Mouse (Mus musculus) forebrain, postnatal 0 days (tissue): ENCODE measurements at regions not wholly inside any gene's neighbourhood (a gene's known extent, or its start where the extent isn't known, plus 50 kb on each side); places are given as distances from the start of the nearest gene placed in this dataset.
"Not testable (repeated sequence)": the region's sequence is repeated elsewhere in the genome, so short reads cannot be mapped to it uniquely, and the experiment has no call there.

Experiments used
- ATAC-seq: fragments of 200-750 bp; cut with Nextera tagmentation; 2 replicates; pipeline ENCODE4 v1.8.0; 2017; ENCODE audit warnings: mild to moderate bottlenecking, moderate library complexity
- DNase-seq: peaks from one replicate; pipeline ENCODE4 v3.0.0-alpha.2; 2015
- H3K27ac ChIP-seq: fragments of 300-500 bp; sonication (generic); 2 replicates; pipeline ENCODE4 v1.5.1; 2014; ENCODE audit warnings: low read depth, mild to moderate bottlenecking, antibody characterized with exemption, low read length, moderate library complexity, mixed read lengths
- H3K27me3 ChIP-seq: fragments of 300-500 bp; sonication (generic); 2 replicates; pipeline ENCODE4 v1.6.1; 2014; ENCODE audit warnings: mild to moderate bottlenecking, low read length, mixed read lengths; ENCODE audit not compliant: insufficient read depth
- H3K36me3 ChIP-seq: fragments of 300-500 bp; sonication (generic); 2 replicates; pipeline ENCODE4 v1.6.1; 2014; ENCODE audit warnings: mild to moderate bottlenecking, moderate library complexity; ENCODE audit not compliant: insufficient read depth
- H3K4me1 ChIP-seq: fragments of 300-500 bp; sonication (generic); 2 replicates; pipeline ENCODE4 v1.6.1; 2014; ENCODE audit warnings: antibody characterized with exemption; ENCODE audit not compliant: insufficient read depth
- H3K4me2 ChIP-seq: fragments of 300-500 bp; sonication (generic); 2 replicates; pipeline ENCODE4 v1.6.1; 2014; ENCODE audit warnings: low read depth, mild to moderate bottlenecking, moderate library complexity
- H3K4me3 ChIP-seq: fragments of 300-500 bp; sonication (generic); 2 replicates; pipeline ENCODE4 v1.5.1; 2014; ENCODE audit warnings: low read depth, low read length, mixed read lengths
- H3K9ac ChIP-seq: fragments of 300-500 bp; sonication (generic); 2 replicates; pipeline ENCODE4 v1.6.1; 2014; ENCODE audit warnings: mild to moderate bottlenecking
- H3K9me3 ChIP-seq: fragments of 300-500 bp; sonication (generic); 2 replicates; pipeline ENCODE4 v1.6.1; 2016; ENCODE audit warnings: low read length
- CTCF ChIP-seq: sonication (generic); IDR thresholded peaks from 2 replicates; pipeline ENCODE4 v1.5.1; 2016; ENCODE audit warnings: antibody characterized with exemption, control low read depth, low read depth
- WGBS: fragments of 180-500 bp; shearing (Covaris S2); extraction: QIAGEN DNeasy Blood & Tissue Kit; methylation state at CpG from one replicate; pipeline ENCODE4 v1.1.7; 2014; 5-methylcytosine and 5-hydroxymethylcytosine counted together

DNA sequence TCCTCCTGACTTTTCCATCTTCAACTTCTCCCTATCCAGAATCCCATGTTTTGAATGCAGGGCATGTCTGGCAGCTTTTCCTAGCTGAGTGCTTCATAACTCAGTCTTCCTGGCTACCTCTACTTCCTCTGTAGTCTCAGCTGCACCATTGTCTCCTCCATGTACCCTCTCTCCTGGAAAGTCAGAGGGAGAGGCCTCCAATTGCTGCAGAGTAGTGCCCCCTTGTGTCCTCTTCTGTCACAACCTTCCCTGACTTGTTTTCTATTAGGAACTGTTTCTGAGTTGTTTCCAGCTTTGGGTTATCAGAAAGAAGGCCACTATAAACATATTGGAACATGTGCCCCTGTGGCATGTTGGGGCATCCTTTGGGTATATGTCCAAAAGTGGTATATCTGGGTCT is 159.3 kb downstream of the Stard3nl start:
- H3K27ac ChIP-seq: no peak overlapping the region
- no peak for ATAC-seq
- H3K4me3 ChIP-seq: no peak overlapping the region
- no peak overlapping the region for H3K9ac ChIP-seq
- no peaks in the 10 kb centered on the region for H3K9me3 ChIP-seq
- H3K4me2 ChIP-seq: no peak overlapping the region
- peak; percentile 11 for DNase-seq
- TF ChIP-seq CTCF: peak; percentile 25
- no peaks in the 10 kb centered on the region for H3K36me3 ChIP-seq
- H3K27me3 ChIP-seq: no peaks in the 10 kb centered on the region
- H3K4me1 ChIP-seq: no peaks in the 10 kb centered on the region

DNA sequence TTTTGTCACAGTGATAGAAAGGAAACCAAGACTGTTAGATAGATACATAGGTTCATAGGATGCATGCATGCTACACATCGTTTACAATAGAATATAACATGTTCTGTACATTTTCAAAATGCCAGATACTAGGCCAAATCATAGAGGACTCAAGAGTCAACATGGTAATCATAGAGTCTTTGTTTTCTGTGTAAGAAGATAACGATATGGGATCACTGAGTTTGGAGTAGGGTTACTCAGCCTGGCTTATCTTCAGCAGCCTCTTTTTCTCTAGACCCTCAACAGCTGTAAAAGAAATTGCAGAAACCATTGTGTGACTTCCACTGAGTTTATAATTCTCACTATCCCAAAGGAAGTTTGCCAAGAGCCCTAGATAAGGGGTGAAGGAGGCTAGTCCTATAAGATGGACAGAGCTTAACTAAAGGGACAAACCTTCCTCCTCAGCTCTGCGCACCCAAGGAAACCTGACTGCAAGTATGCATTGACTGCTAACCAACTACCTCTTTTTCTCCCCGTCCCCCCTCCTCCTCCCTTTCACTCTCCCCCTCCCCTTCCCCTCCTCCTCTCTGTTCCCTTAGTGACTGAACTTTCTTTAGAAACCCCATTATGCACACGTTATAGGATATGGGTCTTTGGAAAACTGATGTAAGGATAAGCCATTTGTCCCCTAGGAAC is 160.8 kb downstream of the Stard3nl start:
- no peak for DNase-seq
- Histone ChIP-seq H3K4me3 (no peak overlapping the region), H3K9ac (no peak overlapping the region), H3K4me2 (no peak overlapping the region), H3K27ac (no peak overlapping the region), H3K36me3 (no peaks in the 10 kb centered on the region), H3K27me3 (no peaks in the 10 kb centered on the region), H3K4me1 (no peaks in the 10 kb centered on the region), H3K9me3 (no peaks in the 10 kb centered on the region)
- ATAC-seq: no peak
- 57% methylated on average over 5 of the region's 5 CpGs for WGBS
- no peak for TF ChIP-seq CTCF

DNA sequence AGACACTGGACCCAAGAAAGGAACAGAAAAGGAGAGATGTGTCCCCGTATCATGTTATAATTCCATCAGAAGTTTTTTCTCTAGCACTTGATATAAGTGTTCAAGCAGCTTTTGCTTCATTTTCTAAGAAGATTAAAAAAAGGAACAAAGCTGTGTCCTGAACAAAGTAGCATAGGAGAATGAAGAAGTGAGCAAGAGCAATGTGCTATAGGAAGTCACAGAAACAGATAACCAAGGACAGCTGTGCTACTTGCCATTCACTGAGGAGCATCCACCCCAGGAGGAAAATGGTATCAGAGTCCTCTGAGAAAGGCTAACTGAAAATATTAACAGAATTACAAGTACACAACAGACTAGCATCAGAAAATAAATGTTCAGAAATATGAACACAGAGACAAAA is 175.6 kb downstream of the Stard3nl start:
- H3K27ac ChIP-seq, DNase-seq, H3K4me3 ChIP-seq, H3K36me3 ChIP-seq, H3K27me3 ChIP-seq, ATAC-seq, H3K9me3 ChIP-seq, H3K4me2 ChIP-seq, H3K9ac ChIP-seq, H3K4me1 ChIP-seq: not testable (repeated sequence)
- WGBS: 93% methylated on average over 1 of the region's 1 CpGs

- not testable (repeated sequence) for H3K9ac ChIP-seq, H3K4me1 ChIP-seq, DNase-seq, H3K27me3 ChIP-seq, H3K27ac ChIP-seq, ATAC-seq, H3K36me3 ChIP-seq, H3K4me2 ChIP-seq, H3K9me3 ChIP-seq, H3K4me3 ChIP-seq
- 91% methylated on average over 3 of the region's 3 CpGs for WGBS
Observed at GRCm38 (mm10) chr13:19219383-19219991, 176.1 kb downstream of the Stard3nl start.

DNA sequence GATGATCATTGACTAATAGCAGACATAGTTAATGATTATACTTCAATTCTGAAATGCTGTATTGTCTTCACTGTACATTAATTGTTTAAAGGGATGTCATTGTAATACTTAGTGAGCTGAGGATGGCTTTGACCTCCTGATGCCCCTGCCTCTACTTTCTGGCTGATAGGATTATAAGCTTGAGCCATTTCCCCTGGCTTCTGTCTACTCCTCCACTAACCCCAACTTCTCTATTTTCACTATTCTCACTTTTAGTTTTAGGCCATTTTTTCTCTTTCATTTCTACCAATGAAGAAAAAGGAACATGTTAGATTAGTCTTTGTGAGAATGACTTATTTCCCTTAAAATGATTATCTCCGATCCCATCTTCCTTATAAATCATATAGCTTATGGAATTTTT is 190.9 kb downstream of the Stard3nl start:
- Histone ChIP-seq H3K4me2 (no peak overlapping the region), H3K9ac (no peak overlapping the region), H3K4me3 (no peak overlapping the region), H3K27ac (no peak overlapping the region), H3K9me3 (no peaks in the 10 kb centered on the region), H3K4me1 (no peaks in the 10 kb centered on the region), H3K27me3 (no peaks in the 10 kb centered on the region), H3K36me3 (no peaks in the 10 kb centered on the region)
- DNase-seq (no peak), ATAC-seq (no peak)
- WGBS: 97% methylated on average over 1 of the region's 1 CpGs
- no peak for TF ChIP-seq CTCF

- 70% methylated on average over 7 of the region's 7 CpGs for WGBS
- not testable (repeated sequence) for H3K9ac ChIP-seq, H3K36me3 ChIP-seq, H3K4me1 ChIP-seq, H3K9me3 ChIP-seq, H3K4me2 ChIP-seq, DNase-seq, H3K27me3 ChIP-seq, H3K4me3 ChIP-seq, H3K27ac ChIP-seq, ATAC-seq
Observed at GRCm38 (mm10) chr13:19202320-19202719, 193.3 kb downstream of the Stard3nl start.
